23 mouse cellular contexts compared by ENCODE assay signal in genomic region chr4:34661514-34661913, GRCm38 (mm10). TPM values are rescaled to one million over a fixed set of nuclear protein-coding genes. Genes with fewer than 3 reads are reported as not detected.
DNase-seq lines count a peak whose midpoint lies in the region; ATAC-seq and TF ChIP-seq lines count a peak whose summit lies in the region.
"Had no signal": no experiment of that assay in that cellular context is flagged by ENCODE, and none has a peak within 500 bp of the region (broad histone marks: within the 10 kb centered on the region; RNA-seq: fewer than 3 reads in every experiment).

No protein-coding gene starts in this region.

- no peaks in the 10 kb centered on the region for H3K27me3 ChIP-seq in embryonic facial prominence, embryonic 12.5 days
- H3K27me3 ChIP-seq in embryonic facial prominence, embryonic 10.5 days (replicated peaks; ENCODE audit: low read depth, poor library complexity, severe bottlenecking): no peaks in the 10 kb centered on the region
- no peaks in the 10 kb centered on the region for H3K27me3 ChIP-seq in megakaryocyte, embryonic 14.5 days (replicated peaks)
- no peaks in the 10 kb centered on the region for H3K27me3 ChIP-seq in intestine, postnatal 0 days (replicated peaks; ENCODE audit: control insufficient read depth, insufficient read depth, low read length)
- H3K27me3 ChIP-seq: heart, embryonic 13.5 days; hindbrain, embryonic 12.5 days; lung, embryonic 15.5 days; midbrain, embryonic 12.5 days; neural tube, embryonic 12.5 days had no signal

- H3K4me1 ChIP-seq in embryonic facial prominence, embryonic 12.5 days: no peaks in the 10 kb centered on the region
- no peaks in the 10 kb centered on the region for H3K4me1 ChIP-seq in embryonic facial prominence, embryonic 10.5 days
- H3K4me1 ChIP-seq in megakaryocyte, embryonic 14.5 days: no peaks in the 10 kb centered on the region
- H3K4me1 ChIP-seq in intestine, postnatal 0 days (replicated peaks; ENCODE audit: control insufficient read depth, insufficient read depth, low read length): no peaks in the 10 kb centered on the region
- H3K4me1 ChIP-seq: heart, embryonic 13.5 days; hindbrain, embryonic 12.5 days; lung, embryonic 15.5 days; midbrain, embryonic 12.5 days; neural tube, embryonic 12.5 days had no signal

- 0 out of 2 replicates have a peak, but pooled peaks have one; percentile 35 for ATAC-seq in embryonic facial prominence, embryonic 12.5 days (ENCODE audit: insufficient number of reproducible peaks, insufficient read depth, low FRiP score, low TSS enrichment)
- no peak for ATAC-seq in megakaryocyte, adult 5-6 weeks (ENCODE audit: poor library complexity, severe bottlenecking)
- 0 out of 2 replicates have a peak, but pooled peaks have one; percentile 10 for ATAC-seq in intestine, postnatal 0 days
- ATAC-seq: inflammation-experienced regulatory T-cells, adult 6 months had no signal

- TF ChIP-seq CTCF in left cerebral cortex, adult 2 months (IDR thresholded peaks at IDR 0.05): no peak
- no peak for TF ChIP-seq CTCF in intestine, postnatal 0 days (IDR thresholded peaks at IDR 0.05; ENCODE audit: low read depth)

- H3K9me3 ChIP-seq in embryonic facial prominence, embryonic 12.5 days: no peaks in the 10 kb centered on the region
- H3K9me3 ChIP-seq in embryonic facial prominence, embryonic 10.5 days: no peaks in the 10 kb centered on the region
- no peaks in the 10 kb centered on the region for H3K9me3 ChIP-seq in megakaryocyte, embryonic 14.5 days
- no peaks in the 10 kb centered on the region for H3K9me3 ChIP-seq in intestine, postnatal 0 days (ENCODE audit: control insufficient read depth)
- H3K9me3 ChIP-seq: heart, embryonic 13.5 days; hindbrain, embryonic 12.5 days; lung, embryonic 15.5 days; midbrain, embryonic 12.5 days; neural tube, embryonic 12.5 days had no signal

- no peak overlapping the region for H3K9ac ChIP-seq in embryonic facial prominence, embryonic 12.5 days
- H3K9ac ChIP-seq in intestine, postnatal 0 days (ENCODE audit: low read depth, low read length): no peak overlapping the region
- H3K9ac ChIP-seq: heart, embryonic 13.5 days; hindbrain, embryonic 12.5 days; lung, embryonic 15.5 days; midbrain, embryonic 12.5 days; neural tube, embryonic 12.5 days had no signal

- 90% methylated on average over 2 of the region's 2 CpGs for WGBS in embryonic facial prominence, embryonic 12.5 days
- WGBS in embryonic facial prominence, embryonic 10.5 days: 90% methylated on average over 2 of the region's 2 CpGs
- WGBS in intestine, postnatal 0 days: 89% methylated on average over 2 of the region's 2 CpGs

- H3K27ac ChIP-seq in embryonic facial prominence, embryonic 12.5 days: no peak overlapping the region
- no peak overlapping the region for H3K27ac ChIP-seq in embryonic facial prominence, embryonic 10.5 days (replicated peaks)
- H3K27ac ChIP-seq in left cerebral cortex, adult 2 months: peak overlapping the region; percentile 55
- H3K27ac ChIP-seq in intestine, postnatal 0 days (ENCODE audit: low read depth, low read length): no peak overlapping the region
- H3K27ac ChIP-seq: heart, embryonic 13.5 days; hindbrain, embryonic 12.5 days; lung, embryonic 15.5 days; midbrain, embryonic 12.5 days; neural tube, embryonic 12.5 days had no signal

- H3K4me3 ChIP-seq in embryonic facial prominence, embryonic 12.5 days: no peak overlapping the region
- H3K4me3 ChIP-seq in embryonic facial prominence, embryonic 10.5 days: no peak overlapping the region
- H3K4me3 ChIP-seq in left cerebral cortex, adult 2 months: no peak overlapping the region
- peak overlapping the region; percentile 7 for H3K4me3 ChIP-seq in megakaryocyte, embryonic 14.5 days (replicated peaks)
- H3K4me3 ChIP-seq in intestine, postnatal 0 days (ENCODE audit: low read depth, low read length): no peak overlapping the region
- H3K4me3 ChIP-seq: heart, embryonic 13.5 days; hindbrain, embryonic 12.5 days; lung, embryonic 15.5 days; midbrain, embryonic 12.5 days; neural tube, embryonic 12.5 days had no signal

- H3K4me2 ChIP-seq in embryonic facial prominence, embryonic 12.5 days (replicated peaks): no peak overlapping the region
- no peak overlapping the region for H3K4me2 ChIP-seq in intestine, postnatal 0 days (replicated peaks; ENCODE audit: low read depth)
- H3K4me2 ChIP-seq: heart, embryonic 13.5 days; hindbrain, embryonic 12.5 days; lung, embryonic 15.5 days; midbrain, embryonic 12.5 days; neural tube, embryonic 12.5 days had no signal

- intact Hi-C loops in left cerebral cortex, adult 2 months (cut with DNase I): no loop called here
- intact Hi-C loops in left cerebral cortex, postnatal 36 days (cut with DNase I): no loop called here

- peaks cover 73% of the 10 kb centered on the region for H3K36me3 ChIP-seq in embryonic facial prominence, embryonic 12.5 days
- H3K36me3 ChIP-seq in embryonic facial prominence, embryonic 10.5 days (replicated peaks): peaks cover 94% of the 10 kb centered on the region
- peaks cover 98% of the 10 kb centered on the region for H3K36me3 ChIP-seq in megakaryocyte, embryonic 14.5 days (replicated peaks; ENCODE audit: low read length)
- H3K36me3 ChIP-seq in intestine, postnatal 0 days (ENCODE audit: control insufficient read depth, insufficient read depth): peaks cover 59% of the 10 kb centered on the region

- no peak for DNase-seq in embryonic facial prominence, embryonic 10.5 days (ENCODE audit: low spot score)
- DNase-seq in left cerebral cortex, adult 2 months (ENCODE audit: extremely low spot score in 1 of 2, low spot score in 2 of 2): no peak
- no peak for DNase-seq in left cerebral cortex, postnatal 36 days (ENCODE audit: low spot score in 2 of 2)
- DNase-seq in layer of hippocampus, adult 9-10 months (ENCODE audit: low spot score): no peak
- DNase-seq: adrenal gland, postnatal 10 days; cerebellum, adult 8-10 months; heart, postnatal 14 days; kidney, adult 9 months; kidney, postnatal 14 days; layer of hippocampus, postnatal 36 days; lung, postnatal 4 days; thymus, adult 18-20 months; thymus, postnatal 36 days had no signal

RNA-seq across cellular contexts. Expression of gene Slc35a1, which starts 25.7 kb away (rescaled TPM):
- 50.8 and 57.8 TPM in 2 replicates for polyA plus RNA-seq in embryonic facial prominence, embryonic 12.5 days (2016; fragmentation: Nextera tagmentation; extraction: Ambion mirVana)
- polyA plus RNA-seq in embryonic facial prominence, embryonic 10.5 days (2016; fragmentation: Nextera tagmentation; extraction: Ambion mirVana): 52.0 and 56.3 TPM in 2 replicates
- 10 to 100 TPM; 18.6 to 21.8 TPM for total RNA-seq in left cerebral cortex, adult 2 months (2021)
- total RNA-seq in left cerebral cortex, postnatal 36 days (2021): 10 to 100 TPM; 20.8 to 26.3 TPM
- polyA plus RNA-seq in megakaryocyte, embryonic 14.5 days (2012; ENCODE audit: insufficient read depth, low replicate concordance): 0.87 TPM in 1 of 2 replicates, not detected in the other
- total RNA-seq in megakaryocyte, adult 5-6 weeks (2015): 16.7 and 22.0 TPM in 2 replicates
- total RNA-seq in megakaryocyte, adult 5-6 weeks (2017): 13.3 and 14.9 TPM in 2 replicates
- polyA plus RNA-seq in intestine, postnatal 0 days (2015; fragmentation: Nextera tagmentation; extraction: Ambion mirVana): 25.2 and 27.0 TPM in 2 replicates

RNA-seq across cellular contexts. Expression of gene Rars2, which starts 46.8 kb away (rescaled TPM):
- polyA plus RNA-seq in embryonic facial prominence, embryonic 12.5 days (2016; fragmentation: Nextera tagmentation; extraction: Ambion mirVana): 71.3 and 73.5 TPM in 2 replicates
- 74.5 and 78.1 TPM in 2 replicates for polyA plus RNA-seq in embryonic facial prominence, embryonic 10.5 days (2016; fragmentation: Nextera tagmentation; extraction: Ambion mirVana)
- 10 to 100 TPM; 21.3 to 27.7 TPM for total RNA-seq in left cerebral cortex, adult 2 months (2021)
- total RNA-seq in left cerebral cortex, postnatal 36 days (2021): 10 to 100 TPM; 22.7 to 25.3 TPM
- polyA plus RNA-seq in megakaryocyte, embryonic 14.5 days (2012; ENCODE audit: insufficient read depth, low replicate concordance): 2.0 and 17.6 TPM in 2 replicates
- total RNA-seq in megakaryocyte, adult 5-6 weeks (2015): 16.1 and 19.4 TPM in 2 replicates
- 15.7 and 21.0 TPM in 2 replicates for total RNA-seq in megakaryocyte, adult 5-6 weeks (2017)
- 27.4 and 31.1 TPM in 2 replicates for polyA plus RNA-seq in intestine, postnatal 0 days (2015; fragmentation: Nextera tagmentation; extraction: Ambion mirVana)

RNA-seq across cellular contexts. Expression of gene Orc3, which starts 46.8 kb away (rescaled TPM):
- 105 and 111 TPM in 2 replicates for polyA plus RNA-seq in embryonic facial prominence, embryonic 12.5 days (2016; fragmentation: Nextera tagmentation; extraction: Ambion mirVana)
- polyA plus RNA-seq in embryonic facial prominence, embryonic 10.5 days (2016; fragmentation: Nextera tagmentation; extraction: Ambion mirVana): 93.8 and 96.6 TPM in 2 replicates
- total RNA-seq in left cerebral cortex, adult 2 months (2021): 10 to 100 TPM; 41.6 to 42.4 TPM
- total RNA-seq in left cerebral cortex, postnatal 36 days (2021): 10 to 100 TPM; 36.7 to 46.9 TPM
- polyA plus RNA-seq in megakaryocyte, embryonic 14.5 days (2012; ENCODE audit: insufficient read depth, low replicate concordance): 1.9 TPM in 1 of 2 replicates, not detected in the other
- 61.1 and 71.6 TPM in 2 replicates for total RNA-seq in megakaryocyte, adult 5-6 weeks (2015)
- total RNA-seq in megakaryocyte, adult 5-6 weeks (2017): 55.7 and 61.4 TPM in 2 replicates
- 28.3 and 30.5 TPM in 2 replicates for polyA plus RNA-seq in intestine, postnatal 0 days (2015; fragmentation: Nextera tagmentation; extraction: Ambion mirVana)

Comparison
In these comparisons a context has a peak if more than half of its experiments do, and no peak if none do; other contexts are left out.
1. RNA of gene Slc35a1, which starts 25.7 kb away (polyA plus RNA-seq): 50.8 to 57.8 TPM in embryonic facial prominence, embryonic 12.5 days, 52.0 to 56.3 TPM in embryonic facial prominence, embryonic 10.5 days and 25.2 to 27.0 TPM in intestine, postnatal 0 days; 0.87 TPM in megakaryocyte, embryonic 14.5 days; every median in the first group is over 10 times any median in the second.
2. RNA of gene Orc3, which starts 46.8 kb away (polyA plus RNA-seq): 105 to 111 TPM in embryonic facial prominence, embryonic 12.5 days, 93.8 to 96.6 TPM in embryonic facial prominence, embryonic 10.5 days and 28.3 to 30.5 TPM in intestine, postnatal 0 days; 1.9 TPM in megakaryocyte, embryonic 14.5 days; every median in the first group is over 10 times any median in the second.